Mouse (Mus musculus): ENCODE data around the gene Spats2. TPM values are rescaled to one million over a fixed set of nuclear protein-coding genes. Genes with fewer than 3 reads are reported as not detected.
A peak's percentile ranks its signal among the peaks of the same experiment; 100 is the strongest.

Spats2 gene
- total RNA-seq, 2 experiments from 2014 or later: 29.2 to 30.9 TPM

GRCm38 (mm10) chr15:99184217-99184914 is 58.6 kb downstream of the Spats2 start:
- no peak overlapping the region for H3K27ac ChIP-seq
- no peak for DNase-seq (ENCODE audit: low spot score in 2 of 2)
- no peak for TF ChIP-seq CTCF (conservative IDR thresholded peaks at IDR 0.05)
- H3K4me3 ChIP-seq: no peak overlapping the region

GRCm38 (mm10) chr15:99194358-99194757 is 68.6 kb downstream of the Spats2 start:
- Histone ChIP-seq H3K4me3 (no peak overlapping the region), H3K27ac (no peak overlapping the region)
- no peak for DNase-seq (ENCODE audit: low spot score in 2 of 2)
- no peak for TF ChIP-seq CTCF (conservative IDR thresholded peaks at IDR 0.05)

GRCm38 (mm10) chr15:99195043-99195442 is 69.3 kb downstream of the Spats2 start:
- DNase-seq (ENCODE audit: low spot score in 2 of 2): no peak
- no peak for TF ChIP-seq CTCF (conservative IDR thresholded peaks at IDR 0.05)
- Histone ChIP-seq H3K4me3 (no peak overlapping the region), H3K27ac (no peak overlapping the region)

- TF ChIP-seq CTCF (conservative IDR thresholded peaks at IDR 0.05): peak; percentile 81
- no peak overlapping the region for H3K27ac ChIP-seq
- no peak overlapping the region for H3K4me3 ChIP-seq
- peak in 1 of 2 experiments; percentile 52 for DNase-seq (ENCODE audit: low spot score in 2 of 2)
These were observed 73.0 kb downstream of the Spats2 start for GRCm38 (mm10) chr15:99198761-99199160.

GRCm38 (mm10) chr15:99205959-99206358 is 80.2 kb downstream of the Spats2 start:
- no peak overlapping the region for H3K27ac ChIP-seq
- TF ChIP-seq CTCF (conservative IDR thresholded peaks at IDR 0.05): no peak

GRCm38 (mm10) chr15:99213183-99213582 is 87.5 kb downstream of the Spats2 start:
- no peak for TF ChIP-seq CTCF (conservative IDR thresholded peaks at IDR 0.05)
- no peak overlapping the region for H3K27ac ChIP-seq
- DNase-seq (ENCODE audit: low spot score in 2 of 2): no peak
- H3K4me3 ChIP-seq: no peak overlapping the region

More at GRCm38 (mm10) chr15:99205959-99206358, 80.2 kb downstream of the Spats2 start:
- no peak overlapping the region for H3K4me3 ChIP-seq
- no peak for DNase-seq (ENCODE audit: low spot score in 2 of 2)

- no peak overlapping the region for H3K27ac ChIP-seq
- TF ChIP-seq CTCF (conservative IDR thresholded peaks at IDR 0.05): peak; percentile 69
- no peak overlapping the region for H3K4me3 ChIP-seq
- DNase-seq (ENCODE audit: low spot score in 2 of 2): no peak
These were observed 89.2 kb downstream of the Spats2 start for GRCm38 (mm10) chr15:99214941-99215340.

- DNase-seq (ENCODE audit: low spot score in 2 of 2): no peak
- no peak for TF ChIP-seq CTCF (conservative IDR thresholded peaks at IDR 0.05)
- Histone ChIP-seq H3K27ac (no peak overlapping the region), H3K4me3 (no peak overlapping the region)
These were observed 90.2 kb downstream of the Spats2 start for GRCm38 (mm10) chr15:99215741-99216463.

GRCm38 (mm10) chr15:99217630-99218029 is 91.9 kb downstream of the Spats2 start:
- Histone ChIP-seq H3K27ac (no peak overlapping the region), H3K4me3 (no peak overlapping the region)
- no peak for TF ChIP-seq CTCF (conservative IDR thresholded peaks at IDR 0.05)
- no peak for DNase-seq (ENCODE audit: low spot score in 2 of 2)

- TF ChIP-seq CTCF (conservative IDR thresholded peaks at IDR 0.05): no peak
- no peak overlapping the region for H3K4me3 ChIP-seq
- DNase-seq (ENCODE audit: low spot score in 2 of 2): no peak
- no peak overlapping the region; the same call in 1 of the 2 replicates for H3K27ac ChIP-seq
These were observed 95.7 kb downstream of the Spats2 start for GRCm38 (mm10) chr15:99221315-99221952.

- no peak for DNase-seq (ENCODE audit: low spot score in 2 of 2)
- no peak for TF ChIP-seq CTCF (conservative IDR thresholded peaks at IDR 0.05)
- Histone ChIP-seq H3K4me3 (peak overlapping the region; percentile 59), H3K27ac (peak overlapping the region; percentile 88)
These were observed 97.3 kb downstream of the Spats2 start for GRCm38 (mm10) chr15:99222794-99223584.

GRCm38 (mm10) chr15:99223585-99224207 is 98.0 kb downstream of the Spats2 start:
- TF ChIP-seq CTCF (conservative IDR thresholded peaks at IDR 0.05): 0 out of 2 replicates have a peak, but pooled peaks have one; percentile 3
- peak; percentile 58 to 61 for DNase-seq (ENCODE audit: low spot score in 2 of 2)
- Histone ChIP-seq H3K27ac (peak overlapping the region; percentile 88), H3K4me3 (peak overlapping the region; percentile 59)
